Mouse (Mus musculus) adrenal gland, postnatal 14 days (tissue): Measurements from ENCODE around the gene Alyref. TPM values are rescaled to one million over a fixed set of nuclear protein-coding genes. Genes with fewer than 3 reads are reported as not detected.
"Not testable (repeated sequence)": the region's sequence is repeated elsewhere in the genome, so short reads cannot be mapped to it uniquely, and the experiment has no call there.

Source experiments
- DNase-seq: peaks from one replicate; pipeline ENCODE4 v3.0.0; 2021; ENCODE audit warnings: mixed read lengths
- total RNA-seq: library from RNA; stranded (reverse); gene quantifications from 2 replicates; pipeline ENCODE4 v1.2.3, GENCODE M21; 2021

Alyref gene
- total RNA-seq, 1 experiment from 2014 or later: 128 TPM

DNA sequence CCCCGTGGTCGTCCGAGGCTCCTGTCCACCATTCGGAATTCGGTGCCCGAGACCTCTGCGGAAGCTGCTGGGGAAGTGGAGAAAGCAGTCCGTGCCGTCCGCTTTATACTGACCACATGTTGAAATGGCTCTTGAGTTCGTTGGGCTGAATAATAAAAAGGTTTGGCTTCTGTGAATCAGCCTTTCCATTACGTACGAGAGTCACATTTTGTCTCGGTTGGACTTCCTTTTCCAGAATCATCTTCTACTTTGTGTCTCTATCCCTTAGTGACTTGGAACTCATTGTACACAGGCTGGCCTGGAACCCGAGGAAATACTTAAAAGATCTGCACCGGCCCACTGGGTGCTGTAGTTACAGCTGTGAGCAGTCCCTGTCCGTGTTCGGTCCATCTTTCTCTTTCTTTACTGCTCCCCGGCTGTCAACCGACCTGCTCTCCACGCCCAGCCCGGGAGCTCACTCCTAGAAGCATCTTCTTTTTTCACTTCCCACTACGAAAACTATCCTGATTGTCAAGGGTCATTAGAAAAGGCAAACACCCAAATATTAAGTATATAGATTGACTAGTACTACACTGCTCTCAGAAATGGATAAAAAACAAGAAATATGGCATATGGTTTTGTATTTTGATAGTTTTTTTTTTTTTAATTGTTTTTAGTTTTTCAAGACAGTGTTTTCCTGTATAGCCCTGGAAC lies 24.4 kb downstream of the Alyref start:
- no peak for DNase-seq

DNA sequence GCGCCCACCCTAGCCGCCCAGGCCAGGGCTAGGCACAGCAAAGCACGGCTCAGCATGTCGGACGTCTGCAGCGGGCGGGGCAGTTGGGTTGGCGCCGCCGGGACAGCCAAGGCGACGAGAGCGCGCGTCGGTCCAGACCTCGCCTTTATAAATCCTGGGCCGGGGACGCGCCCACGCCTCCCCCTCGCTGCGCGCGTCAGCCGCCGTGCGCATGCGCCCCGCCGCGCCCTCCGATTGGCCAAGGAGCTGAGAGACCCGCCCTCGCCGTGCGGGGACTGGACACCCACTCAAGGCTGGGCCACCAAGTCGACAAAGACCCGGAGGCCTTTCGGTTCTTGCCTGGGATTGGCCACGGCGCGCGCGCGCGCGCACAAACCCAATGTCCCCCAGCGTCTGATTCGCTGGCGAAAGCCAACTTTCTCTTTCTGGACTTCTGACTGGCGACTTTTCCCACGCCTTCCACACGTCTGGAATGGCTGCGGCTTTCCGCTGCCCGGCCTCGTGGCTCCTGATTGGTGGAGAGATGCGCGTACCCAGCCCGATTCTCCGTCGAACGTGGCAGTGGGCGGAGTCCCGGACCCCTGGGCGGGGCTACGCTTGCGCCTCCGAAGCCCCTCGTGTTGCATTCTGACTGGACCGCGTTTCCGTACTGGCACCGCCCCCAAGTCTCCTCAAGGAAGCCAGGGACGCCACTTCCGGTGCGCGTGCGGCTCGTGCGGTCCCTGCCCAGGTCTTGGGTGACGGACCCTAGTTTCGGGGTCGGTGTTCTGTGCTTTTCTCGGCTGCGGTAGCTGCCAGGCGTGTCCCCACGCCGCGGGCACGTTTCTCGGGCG lies 25.2 kb downstream of the Alyref start, which contains the start of gene P4hb:
Gene P4hb (minus strand): TSS at position 502 of the 833 bp plus-strand sequence.
- DNase-seq: peak; percentile 100

DNA sequence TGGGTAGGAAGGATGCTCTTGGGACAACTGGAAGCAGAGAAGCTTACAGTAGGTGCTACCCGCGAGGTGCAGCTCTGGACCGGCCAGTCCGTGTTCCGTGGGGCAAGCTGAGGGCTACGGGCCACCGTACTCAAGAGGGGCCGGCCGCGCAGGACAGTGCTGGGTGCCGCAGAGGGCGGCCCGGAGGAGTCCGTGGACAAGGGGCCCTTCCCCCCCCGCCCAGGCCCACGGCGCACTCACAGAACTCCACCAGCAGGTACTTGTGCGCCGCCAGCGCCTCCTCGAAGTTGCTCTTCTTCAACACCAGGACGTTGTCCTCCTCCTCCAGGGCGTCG lies 25.8 kb downstream of the Alyref start:
- no peak for DNase-seq

DNA sequence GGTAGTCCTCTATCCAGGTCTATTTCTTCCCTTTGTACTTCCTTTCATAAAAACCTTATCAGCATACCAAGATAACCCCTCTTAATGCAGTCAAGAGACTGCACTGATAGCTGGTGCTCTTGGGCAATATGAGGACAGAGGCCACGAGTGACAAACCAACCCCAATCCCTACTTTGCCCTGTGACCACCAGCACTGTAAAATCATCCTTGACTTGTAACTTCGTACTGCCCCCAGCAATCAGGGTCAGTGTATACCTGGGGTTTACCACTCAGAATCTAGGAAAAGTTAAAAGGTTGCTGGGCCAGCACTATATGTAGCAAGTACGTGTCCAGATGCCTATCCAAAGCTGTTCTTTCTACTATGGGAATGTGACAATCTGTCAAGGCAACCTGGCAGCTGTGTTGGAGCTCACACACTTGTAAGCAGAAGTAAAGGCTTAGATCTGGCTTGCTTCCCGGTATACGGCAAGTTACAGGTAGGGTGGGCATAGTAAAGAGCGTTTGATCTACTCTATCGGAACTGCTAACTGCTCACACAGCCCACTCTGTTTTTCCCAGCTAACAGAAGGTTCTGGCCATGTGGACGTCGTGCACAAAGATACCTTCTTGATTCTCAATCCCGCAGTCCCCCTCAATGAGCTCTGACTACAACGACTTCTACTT lies 26.3 kb downstream of the Alyref start:
- no peak for DNase-seq

DNA sequence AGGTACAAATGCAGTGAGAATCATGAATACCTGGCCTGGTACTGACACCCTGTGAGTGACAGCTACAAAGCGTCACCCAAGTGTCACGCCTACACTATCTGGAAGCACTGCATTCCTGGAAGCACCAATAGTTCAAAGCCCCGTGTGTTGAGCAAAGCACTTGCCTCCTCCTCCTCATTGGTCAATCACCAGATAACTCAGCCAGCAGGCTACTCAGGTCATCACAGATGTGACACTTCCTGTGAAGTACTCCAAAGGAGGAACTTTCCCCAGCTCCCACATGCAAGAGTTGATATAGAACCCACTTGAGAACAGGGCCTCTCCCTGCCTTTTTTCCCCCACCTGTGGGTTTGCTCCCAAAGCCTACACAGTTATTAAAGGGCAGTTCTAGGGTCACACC lies 27.0 kb downstream of the Alyref start:
- DNase-seq: no peak

DNA sequence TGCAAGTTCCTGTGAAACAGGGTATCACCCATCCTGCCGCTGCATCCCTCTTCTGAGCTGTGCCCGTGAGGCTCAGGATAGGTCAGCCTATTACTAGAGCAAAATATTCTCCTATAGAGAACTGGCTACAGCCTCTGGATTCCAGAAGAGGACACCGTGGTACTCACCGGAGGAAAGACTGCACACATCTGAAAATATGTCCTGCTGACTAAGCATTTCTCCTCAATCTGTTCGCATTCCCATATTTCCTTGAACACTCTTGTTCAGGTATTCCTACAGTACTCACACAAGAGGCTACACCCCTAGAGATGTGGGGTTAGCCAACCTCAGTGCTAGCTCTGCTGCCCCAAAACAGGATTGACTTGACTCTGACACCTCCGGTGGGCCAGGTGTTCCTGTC lies 29.8 kb downstream of the Alyref start:
- no peak for DNase-seq

DNA sequence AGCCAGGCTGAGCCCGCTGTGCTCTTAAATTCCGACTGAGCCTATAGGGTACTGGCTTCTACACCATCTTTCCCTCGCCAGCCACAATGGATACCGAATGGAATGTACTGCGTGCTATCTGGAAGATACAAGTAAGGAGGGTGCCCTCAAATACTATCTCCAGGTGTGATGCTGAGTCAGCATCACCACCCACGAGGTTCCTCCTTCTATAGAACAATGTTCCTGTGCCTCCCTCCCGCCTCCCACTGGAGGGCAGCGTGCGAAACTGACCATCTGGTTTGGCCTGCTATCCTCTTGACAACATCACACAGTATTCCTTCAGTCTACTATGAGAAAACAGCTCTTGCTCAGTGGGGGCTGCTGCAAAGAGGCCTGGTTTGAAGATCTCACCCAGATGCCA lies 33.1 kb downstream of the Alyref start:
- DNase-seq: no peak

DNA sequence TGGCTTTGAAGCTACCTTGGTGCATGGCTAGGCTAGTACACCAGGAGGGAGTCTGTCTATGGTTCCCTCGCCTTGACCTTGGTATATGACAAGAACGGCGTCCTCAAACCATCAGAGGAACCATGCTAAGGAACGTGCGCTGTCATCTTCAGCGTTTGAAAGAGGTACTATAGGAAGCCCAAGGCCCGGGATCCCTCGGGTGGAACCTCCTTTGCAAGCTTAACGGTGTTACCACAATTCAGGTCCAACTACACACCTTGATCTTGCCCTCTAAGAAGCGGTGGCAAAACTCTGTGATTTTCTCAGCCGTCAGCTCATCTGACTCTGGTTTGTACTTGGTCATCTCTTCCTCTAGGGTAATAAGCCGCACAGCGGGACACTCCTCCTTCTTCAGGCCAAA lies 35.2 kb downstream of the Alyref start:
- DNase-seq: no peak

DNA sequence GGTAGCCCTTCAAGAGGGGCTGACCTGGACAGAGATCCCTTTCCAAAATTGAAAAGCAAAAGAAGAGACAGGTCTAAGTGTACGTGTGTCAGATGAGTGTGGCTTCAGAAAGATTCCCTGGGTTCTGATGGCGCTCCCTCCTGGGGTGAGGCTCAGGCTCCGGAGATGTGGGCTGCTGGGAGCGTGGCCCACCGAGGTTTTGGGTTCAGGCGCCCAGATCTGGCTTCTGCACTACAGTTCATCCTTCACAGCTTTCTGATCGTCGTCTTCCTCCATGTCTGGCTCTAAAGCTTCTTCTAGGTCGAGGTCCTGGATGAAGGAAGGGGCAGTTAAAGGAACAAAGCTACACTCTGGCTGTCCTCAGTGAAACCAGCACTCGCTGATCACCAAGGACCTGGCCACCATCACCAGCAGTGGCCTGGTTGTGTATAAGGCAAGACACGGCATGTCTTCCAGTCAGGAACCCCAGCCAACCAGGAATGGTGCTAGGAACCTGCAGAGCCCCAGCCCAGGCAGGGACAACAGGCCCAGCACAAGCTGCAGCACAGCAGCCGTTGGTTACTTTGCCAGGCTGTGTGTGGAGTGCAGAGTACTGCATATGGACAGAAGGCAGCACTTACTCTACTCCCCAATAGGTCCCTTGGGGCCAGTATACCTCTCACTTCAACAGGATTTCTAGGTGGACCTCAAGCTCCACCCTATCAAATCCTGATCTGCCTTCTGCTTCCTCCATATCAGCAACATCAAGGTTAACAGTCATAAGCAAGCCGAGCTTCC lies 37.0 kb downstream of the Alyref start:
- DNase-seq: no peak

DNA sequence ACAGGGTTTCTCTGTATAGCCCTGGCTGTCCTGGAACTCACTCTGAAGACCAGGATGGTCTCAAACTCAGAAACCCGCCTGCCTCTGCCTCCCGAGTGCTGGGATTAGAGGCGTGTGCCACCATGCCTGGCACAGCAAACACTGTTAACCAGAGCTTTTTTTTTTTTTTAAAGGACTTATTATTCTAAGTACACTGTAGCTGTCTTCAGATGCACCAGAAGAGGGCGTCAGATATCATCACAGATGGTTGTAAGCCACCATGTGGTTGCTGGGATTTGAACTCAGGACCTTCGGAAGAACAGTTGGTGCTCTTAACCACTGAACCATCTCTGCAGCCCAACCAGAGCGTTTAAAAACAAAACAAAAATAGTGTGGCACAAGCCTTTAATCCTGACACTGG lies 39.3 kb downstream of the Alyref start:
- DNase-seq: not testable (repeated sequence)

DNA sequence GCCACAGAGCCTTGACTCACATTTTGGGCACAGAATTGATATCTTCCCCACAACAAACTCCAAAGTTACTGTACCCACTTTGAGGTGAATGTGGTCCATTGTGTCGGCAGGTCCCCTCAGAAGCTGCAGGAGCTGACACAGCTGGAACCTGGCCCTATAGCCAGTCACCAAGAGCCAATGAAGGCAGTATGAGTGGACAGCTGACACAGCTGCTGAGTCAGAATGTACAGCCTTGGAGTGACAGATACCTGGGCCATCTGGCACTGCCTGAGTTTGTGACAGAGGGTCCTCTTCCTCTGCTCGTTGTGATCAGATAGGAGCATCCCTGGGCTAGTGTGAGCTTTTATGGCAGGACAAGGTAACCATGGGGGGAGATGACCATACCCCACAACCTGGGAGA lies 42.9 kb downstream of the Alyref start:
- DNase-seq: peak; percentile 55

DNA sequence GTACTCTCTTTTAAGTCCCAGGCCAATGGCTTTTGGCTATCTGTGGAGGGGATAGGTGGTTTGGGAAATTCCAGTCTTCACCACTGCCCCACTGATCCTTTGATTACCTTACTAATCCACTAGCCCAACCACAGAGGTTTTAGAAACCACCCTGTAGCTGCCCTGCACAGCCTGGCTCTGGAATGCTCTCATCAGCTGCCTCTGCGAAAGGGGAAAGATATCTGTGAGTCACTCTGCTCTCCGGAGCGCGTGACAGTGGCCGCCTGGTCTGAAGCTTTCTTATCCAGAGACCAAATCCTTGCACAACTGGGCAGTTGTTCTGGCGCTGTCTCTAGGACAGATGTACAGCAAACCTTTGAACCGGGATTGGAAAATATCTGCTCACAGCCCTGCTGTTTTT lies 43.3 kb downstream of the Alyref start:
- peak; percentile 77 for DNase-seq

DNA sequence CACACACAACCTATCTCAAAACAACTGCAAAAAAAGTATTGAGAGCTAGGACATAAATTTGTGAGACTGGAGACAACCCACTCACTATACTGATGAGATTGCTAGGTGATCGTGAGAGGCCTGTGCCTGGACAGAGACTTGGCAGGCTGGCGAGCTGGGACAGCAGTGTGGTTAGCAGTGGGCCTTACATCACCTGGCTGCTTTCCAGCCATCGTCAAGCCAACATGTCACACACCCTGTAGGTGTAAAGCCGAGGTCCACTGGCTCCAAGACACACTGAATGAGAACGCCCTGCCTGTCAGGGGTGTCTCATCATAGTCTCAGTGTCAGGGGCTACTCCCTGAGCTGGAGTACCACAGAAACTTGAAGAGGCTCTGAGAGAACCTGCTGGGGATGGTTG lies 45.4 kb downstream of the Alyref start:
- no peak for DNase-seq

DNA sequence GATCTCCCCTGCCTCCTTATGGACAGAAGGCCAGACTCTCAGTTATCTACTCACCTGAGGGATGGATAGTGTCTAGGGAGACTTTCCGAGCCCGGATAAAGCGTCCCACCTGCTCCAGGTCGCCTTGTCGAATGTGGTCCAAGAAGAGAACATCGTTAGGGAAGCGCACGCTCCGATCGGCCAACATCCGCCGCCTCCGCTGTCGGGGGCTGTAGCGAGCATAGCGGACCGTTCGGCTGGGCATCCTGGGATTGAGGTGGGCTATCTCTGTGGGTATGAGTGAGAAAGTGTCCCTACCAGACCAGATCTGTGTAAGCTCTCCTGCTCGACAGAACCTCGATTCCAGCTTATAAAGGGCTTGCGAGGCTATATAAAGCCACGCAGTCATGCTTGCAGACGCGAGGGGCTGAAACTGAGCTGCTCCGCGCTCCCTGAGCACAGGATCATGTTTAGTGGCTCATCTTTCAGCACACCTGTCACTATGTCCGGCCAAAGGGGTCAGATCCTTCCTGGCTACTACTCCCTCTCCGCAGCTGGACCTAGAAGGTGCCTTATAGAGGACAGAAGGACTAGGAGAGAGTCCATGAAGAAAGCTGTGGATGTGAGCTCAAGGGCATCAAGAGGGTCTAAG lies 47.2 kb downstream of the Alyref start, which contains the start of gene Ppp1r27:
Gene Ppp1r27 (minus strand): TSS at position 323 of the 631 bp plus-strand sequence.
- no peak for DNase-seq

DNA sequence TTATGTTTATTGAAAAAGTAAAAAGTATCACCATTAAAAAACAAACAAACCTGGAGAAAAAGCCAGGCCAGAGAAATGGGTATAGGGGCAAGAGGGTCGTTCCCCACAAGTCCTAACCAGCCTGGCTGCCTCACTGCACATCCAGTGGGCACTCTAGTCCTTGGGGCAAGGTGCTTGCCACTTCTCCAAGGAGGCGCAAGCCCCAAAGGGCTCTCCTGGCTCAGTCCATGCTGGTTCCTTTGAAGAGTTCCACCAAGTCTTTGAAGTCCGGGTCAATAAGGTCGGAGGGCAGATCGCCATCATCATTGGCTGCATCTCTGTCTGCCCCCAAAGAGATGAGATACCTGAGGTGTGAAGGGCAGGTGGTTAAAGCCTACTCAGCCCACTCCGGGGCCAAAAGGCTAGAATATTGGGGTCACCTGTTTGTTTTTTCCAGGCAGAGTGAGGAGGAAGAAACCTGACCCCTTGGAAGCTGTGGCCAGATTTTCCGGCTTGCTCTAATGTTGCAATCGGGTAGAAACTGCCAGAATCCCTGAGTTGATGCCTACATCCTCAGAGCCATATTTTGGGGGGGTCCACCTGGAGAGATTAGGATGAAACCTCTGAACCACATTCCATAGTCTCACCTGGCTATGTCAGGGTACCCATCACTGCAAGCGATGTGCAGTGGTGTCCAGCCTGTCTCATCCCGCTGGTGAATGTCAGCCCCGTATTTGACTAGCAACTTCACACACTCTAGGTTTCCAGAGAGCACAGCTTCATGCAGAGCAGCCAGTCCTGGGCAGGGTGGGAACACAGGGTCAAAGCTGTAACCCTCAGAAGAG lies 48.0 kb downstream of the Alyref start:
- DNase-seq: no peak

DNA sequence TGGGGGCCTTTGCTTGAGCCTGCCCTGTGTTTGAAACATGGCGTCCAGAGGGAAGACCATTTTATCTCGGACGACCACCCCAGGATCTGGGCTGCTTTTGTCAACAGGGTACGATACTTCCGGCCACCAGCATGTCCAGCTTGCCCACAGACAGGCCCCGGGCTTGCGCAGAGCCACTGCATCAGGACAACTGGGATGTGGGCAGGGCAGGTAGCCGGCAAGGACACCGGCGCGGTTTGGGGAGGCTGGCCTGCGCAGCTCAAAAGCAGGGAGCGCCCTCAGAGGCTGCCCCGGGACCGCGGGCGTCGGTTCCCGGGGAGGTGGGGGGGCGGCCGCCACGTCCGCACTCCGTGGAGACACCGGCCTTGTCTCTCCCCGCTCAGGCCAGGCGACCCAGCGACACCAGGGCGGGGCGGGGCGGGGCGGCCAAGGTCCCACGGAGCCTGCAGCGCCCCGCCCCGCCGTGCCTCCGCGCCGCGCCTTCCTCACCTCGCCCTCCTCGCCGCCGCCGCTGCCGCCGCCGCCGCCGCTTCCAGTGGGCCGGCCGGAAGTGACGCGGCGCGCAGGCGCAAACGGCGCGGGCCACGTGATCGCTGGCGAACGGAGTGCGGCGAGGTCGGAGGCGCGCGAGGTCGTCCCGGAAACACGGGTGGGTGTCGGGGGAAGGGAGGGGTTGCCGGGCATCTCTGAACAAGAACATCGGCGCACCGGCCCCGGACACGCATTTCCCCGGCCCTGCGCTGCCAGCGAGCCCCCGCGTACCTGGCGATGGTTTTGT lies 48.8 kb downstream of the Alyref start, which contains the start of gene Mcrip1:
Gene Mcrip1 (minus strand): TSS at position 560 of the 778 bp plus-strand sequence.
- DNase-seq: peak; percentile 97

DNA sequence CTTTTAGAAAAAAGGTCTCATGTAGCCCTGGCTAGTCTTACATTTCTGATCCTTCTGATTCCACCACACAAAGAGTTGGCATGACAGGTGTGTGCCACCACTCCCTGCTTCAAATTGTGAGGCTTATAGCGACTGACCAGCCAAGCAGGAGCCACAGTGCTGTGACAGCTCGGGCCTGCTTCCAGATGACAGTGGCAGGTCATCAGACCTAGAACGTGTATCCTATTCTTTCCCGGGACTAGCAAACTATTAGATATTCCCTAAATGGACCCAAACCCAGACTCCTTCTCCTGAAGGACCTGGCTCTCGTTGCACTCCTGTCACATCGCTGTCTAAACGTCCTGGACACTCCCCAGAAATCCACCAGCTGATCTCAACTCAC lies 49.4 kb downstream of the Alyref start:
- DNase-seq: no peak

DNA sequence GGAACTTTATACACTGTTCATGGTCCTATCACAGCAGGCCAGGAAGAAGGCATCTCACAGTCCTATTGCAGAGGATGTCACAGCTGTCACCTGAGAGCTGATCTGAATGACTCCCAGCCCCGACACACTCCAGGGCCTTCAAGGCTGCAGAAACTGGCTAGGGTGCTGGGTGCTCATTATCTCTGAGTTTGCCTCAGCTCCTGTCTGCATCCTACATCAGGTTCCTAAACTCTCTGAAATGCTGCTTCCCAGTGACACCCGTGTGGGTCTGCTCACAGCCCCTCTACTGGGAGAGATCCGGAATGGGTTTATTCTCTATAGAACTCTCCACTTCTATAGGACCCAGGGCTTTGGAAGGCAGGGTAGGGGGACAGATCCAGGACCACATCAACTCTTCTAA lies 50.0 kb downstream of the Alyref start:
- DNase-seq: no peak

DNA sequence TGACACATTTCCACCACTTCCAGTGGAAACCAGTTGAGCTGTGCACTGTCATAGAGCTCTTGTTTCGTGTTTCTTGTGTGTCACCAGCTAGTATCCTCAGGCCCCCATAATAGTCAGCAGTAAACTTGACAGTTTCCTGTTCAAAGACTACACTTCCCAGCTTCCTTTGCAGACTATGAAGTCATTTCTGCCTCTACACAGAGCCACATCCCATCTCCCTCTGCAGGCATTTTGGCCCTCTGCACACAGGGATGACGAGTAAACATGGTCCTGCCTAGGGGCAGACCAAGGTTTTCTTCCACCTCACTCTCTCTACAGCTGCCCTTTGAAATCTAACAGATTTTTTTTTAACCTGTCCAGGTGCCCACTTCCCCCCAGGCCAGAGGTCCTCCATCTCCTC lies 50.7 kb downstream of the Alyref start:
- DNase-seq: peak; percentile 40

DNA sequence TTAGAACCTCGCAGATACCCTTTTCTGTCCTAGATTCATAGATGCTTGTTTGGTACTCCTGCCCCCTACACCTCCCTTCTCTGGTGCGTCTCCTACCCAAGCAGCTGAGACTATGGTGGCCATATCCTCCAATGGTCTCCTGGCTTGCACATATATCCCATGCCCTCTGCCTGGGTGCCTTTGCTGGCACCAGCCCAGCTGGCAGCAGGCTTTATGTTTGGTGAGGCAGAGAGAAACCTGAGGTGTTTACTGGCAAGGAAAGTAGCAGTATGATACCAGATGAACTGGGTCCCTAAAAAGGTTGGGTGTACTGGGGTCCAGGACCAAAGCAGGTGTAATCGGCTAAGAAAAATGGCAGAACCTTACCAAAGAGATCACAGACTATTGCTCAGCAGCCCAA lies 52.2 kb downstream of the Alyref start:
- DNase-seq: no peak
